Mouse (Mus musculus) left cerebral cortex, adult 11 months (tissue): Measurements from ENCODE around the gene Ecd.
A peak's percentile ranks its signal among the peaks of the same experiment; 100 is the strongest.

Experiments used
- DNase-seq: peaks from one replicate; pipeline ENCODE4 v3.0.0; 2022; ENCODE audit warnings: low spot score

Gene Ecd

GRCm38 (mm10) chr14:20347991-20348541 is at the start of gene Ecd, which contains the start of gene Fam149b:
Gene Ecd, minus strand, starts transcription at chr14:20348121.
Gene Fam149b, plus strand, starts transcription at chr14:20348162.
- DNase-seq: peak; percentile 85

- no peak for DNase-seq
Measured at GRCm38 (mm10) chr14:20397220-20397619, 49.3 kb upstream of the Ecd start.

GRCm38 (mm10) chr14:20393205-20393913 is 45.4 kb upstream of the Ecd start, which contains the start of gene Mrps16:
Gene Mrps16, minus strand, starts transcription at chr14:20393634.
- DNase-seq: peak; percentile 92

GRCm38 (mm10) chr14:20392326-20392725 is 44.4 kb upstream of the Ecd start:
- no peak for DNase-seq

- no peak for DNase-seq
Measured at GRCm38 (mm10) chr14:20389446-20390079, 41.6 kb upstream of the Ecd start.

- peak; percentile 83 for DNase-seq
Measured at GRCm38 (mm10) chr14:20388441-20389129, 40.7 kb upstream of the Ecd start, which contains the start of gene Dnajc9. Gene Dnajc9, minus strand, starts transcription at chr14:20388910.

- no peak for DNase-seq
Measured at GRCm38 (mm10) chr14:20379753-20380430, 32.0 kb upstream of the Ecd start.

GRCm38 (mm10) chr14:20379087-20379640 is 31.2 kb upstream of the Ecd start:
- no peak for DNase-seq

- no peak for DNase-seq
Measured at GRCm38 (mm10) chr14:20378313-20379061, 30.6 kb upstream of the Ecd start.

- no peak for DNase-seq
Measured at GRCm38 (mm10) chr14:20377112-20377521, 29.2 kb upstream of the Ecd start.

GRCm38 (mm10) chr14:20371854-20372253 is 23.9 kb upstream of the Ecd start:
- DNase-seq: no peak

GRCm38 (mm10) chr14:20370798-20371197 is 22.9 kb upstream of the Ecd start:
- DNase-seq: no peak

- no peak for DNase-seq
Measured at GRCm38 (mm10) chr14:20368271-20368670, 20.4 kb upstream of the Ecd start.

GRCm38 (mm10) chr14:20363230-20363629 is 15.3 kb upstream of the Ecd start:
- no peak for DNase-seq

- DNase-seq: no peak
Measured at GRCm38 (mm10) chr14:20347441-20347990, 405 bp downstream of the Ecd start.

GRCm38 (mm10) chr14:20345885-20346284 is 2.0 kb downstream of the Ecd start:
- DNase-seq: no peak

- DNase-seq: no peak
Measured at GRCm38 (mm10) chr14:20340866-20341265, 7.1 kb downstream of the Ecd start.

- DNase-seq: no peak
Measured at GRCm38 (mm10) chr14:20340149-20340548, 7.8 kb downstream of the Ecd start.

GRCm38 (mm10) chr14:20339415-20339814 is 8.5 kb downstream of the Ecd start:
- DNase-seq: no peak

- no peak for DNase-seq
Measured at GRCm38 (mm10) chr14:20331316-20331715, 16.6 kb downstream of the Ecd start.

GRCm38 (mm10) chr14:20328474-20328873 is 19.4 kb downstream of the Ecd start:
- no peak for DNase-seq
